Mouse (Mus musculus) embryonic facial prominence, embryonic 10.5 days (tissue): ENCODE measurements around the gene Otub2. TPM values are rescaled to one million over a fixed set of nuclear protein-coding genes. Genes with fewer than 3 reads are reported as not detected.
A peak's percentile ranks its signal among the peaks of the same experiment; 100 is the strongest.

Experiments
- DNase-seq: peaks from one replicate; pipeline ENCODE4 v3.0.0-alpha.2; 2017; ENCODE audit warnings: low spot score
- H3K27ac ChIP-seq: fragments of 300-500 bp; sonication (generic); replicated peaks from 2 replicates; pipeline ENCODE4 v1.5.1; 2016; ENCODE audit warnings: mild to moderate bottlenecking
- H3K27me3 ChIP-seq: fragments of 300-500 bp; sonication (generic); replicated peaks from 2 replicates; pipeline ENCODE4 v1.6.1; 2016; ENCODE audit warnings: low read depth, mild to moderate bottlenecking; ENCODE audit not compliant: poor library complexity, severe bottlenecking
- H3K36me3 ChIP-seq: fragments of 300-500 bp; sonication (generic); replicated peaks from 2 replicates; pipeline ENCODE4 v1.6.1; 2016; ENCODE audit warnings: mild to moderate bottlenecking, moderate library complexity
- H3K4me1 ChIP-seq: fragments of 300-500 bp; sonication (generic); 2 replicates; pipeline ENCODE4 v1.6.1; 2016
- H3K4me3 ChIP-seq: fragments of 300-500 bp; sonication (generic); 2 replicates; pipeline ENCODE4 v1.5.1; 2016; ENCODE audit warnings: mild to moderate bottlenecking, moderate library complexity
- H3K9me3 ChIP-seq: fragments of 300-500 bp; sonication (generic); 2 replicates; pipeline ENCODE4 v1.6.1; 2016; ENCODE audit warnings: mild to moderate bottlenecking
- WGBS: fragments of 180-500 bp; shearing (Covaris S2); methylation state at CpG from one replicate; pipeline ENCODE4 v1.1.7; 2016; 5-methylcytosine and 5-hydroxymethylcytosine counted together
- polyA plus RNA-seq: library from polyadenylated mRNA; unstranded; fragments of >200 nt; fragmentation: Nextera tagmentation; extraction: Ambion mirVana; gene quantifications from 2 replicates; pipeline ENCODE4 v1.2.1, GENCODE M21; 2016

The Otub2 gene
- 8.7 and 12.2 TPM in 2 replicates for polyA plus RNA-seq

GRCm38 (mm10) chr12:103388505-103389347 lies at the start of gene Otub2:
Otub2 (plus strand) TSS chr12:103388682.
- no peaks in the 10 kb centered on the region for H3K9me3 ChIP-seq
- DNase-seq: peak; percentile 96
- H3K27me3 ChIP-seq: no peaks in the 10 kb centered on the region
- H3K4me3 ChIP-seq: peak within 1 kb of the TSS; percentile 82
- under 1% methylated on average over 58 of the region's 58 CpGs for WGBS
- no peaks in the 10 kb centered on the region for H3K36me3 ChIP-seq
- peak within 1 kb of the TSS; percentile 92 for H3K27ac ChIP-seq
- H3K4me1 ChIP-seq: peaks cover 36% of the 10 kb centered on the region

GRCm38 (mm10) chr12:103341212-103341611 lies 47.3 kb upstream of the Otub2 start:
- Histone ChIP-seq H3K27ac (no peak overlapping the region), H3K36me3 (no peaks in the 10 kb centered on the region), H3K9me3 (no peaks in the 10 kb centered on the region), H3K4me1 (peaks cover 12% of the 10 kb centered on the region), H3K4me3 (no peak overlapping the region), H3K27me3 (0 out of 2 replicates have a peak, but pooled peaks cover 4% of the 10 kb centered on the region)
- WGBS: 85% methylated on average over 5 of the region's 5 CpGs
- no peak for DNase-seq

DNA sequence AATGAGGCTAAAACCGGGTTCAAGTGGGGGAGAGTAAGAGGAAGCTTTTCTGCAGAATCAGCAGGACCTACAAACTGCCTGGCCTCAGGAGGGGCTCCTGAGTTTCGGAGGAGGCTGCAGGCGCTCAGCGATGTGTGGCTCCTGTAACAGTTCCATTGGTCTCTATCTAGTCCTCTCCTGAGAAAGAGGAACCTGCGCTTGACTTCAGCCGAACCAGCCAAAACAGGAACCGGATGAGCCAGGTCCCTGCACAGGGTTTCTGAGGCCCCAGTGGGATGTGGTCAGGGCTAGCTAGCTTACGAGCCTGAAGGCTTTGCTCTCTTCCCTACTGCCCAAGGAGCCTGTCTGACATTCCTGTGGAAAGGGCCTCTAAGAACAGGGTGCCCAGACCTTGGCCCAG lies 45.0 kb upstream of the Otub2 start:
- H3K27ac ChIP-seq: no peak overlapping the region
- WGBS: 71% methylated on average over 8 of the region's 8 CpGs
- no peak for DNase-seq
- H3K9me3 ChIP-seq: no peaks in the 10 kb centered on the region
- 0 out of 2 replicates have a peak, but pooled peaks cover 4% of the 10 kb centered on the region for H3K27me3 ChIP-seq
- H3K4me1 ChIP-seq: peaks cover 13% of the 10 kb centered on the region
- no peaks in the 10 kb centered on the region for H3K36me3 ChIP-seq
- H3K4me3 ChIP-seq: no peak overlapping the region

GRCm38 (mm10) chr12:103344934-103345333 lies 43.5 kb upstream of the Otub2 start:
- no peak overlapping the region for H3K27ac ChIP-seq
- peaks cover 11% of the 10 kb centered on the region for H3K4me1 ChIP-seq
- no peak for DNase-seq
- WGBS: 89% methylated on average over 7 of the region's 7 CpGs
- no peaks in the 10 kb centered on the region for H3K9me3 ChIP-seq
- H3K4me3 ChIP-seq: no peak overlapping the region
- no peaks in the 10 kb centered on the region for H3K36me3 ChIP-seq
- H3K27me3 ChIP-seq: 0 out of 2 replicates have a peak, but pooled peaks cover 8% of the 10 kb centered on the region

- no peaks in the 10 kb centered on the region for H3K36me3 ChIP-seq
- no peak overlapping the region for H3K4me3 ChIP-seq
- H3K27me3 ChIP-seq: 0 out of 2 replicates have a peak, but pooled peaks cover 8% of the 10 kb centered on the region
- no peak for DNase-seq
- no peaks in the 10 kb centered on the region for H3K9me3 ChIP-seq
- H3K4me1 ChIP-seq: peaks cover 11% of the 10 kb centered on the region
- no peak overlapping the region for H3K27ac ChIP-seq
- 84% methylated on average over 8 of the region's 8 CpGs for WGBS
Measured at GRCm38 (mm10) chr12:103346945-103347344, 41.5 kb upstream of the Otub2 start.

- H3K4me3 ChIP-seq: no peak overlapping the region
- no peaks in the 10 kb centered on the region for H3K9me3 ChIP-seq
- WGBS: 55% methylated on average over 5 of the region's 5 CpGs
- 0 out of 2 replicates have a peak, but pooled peaks cover 8% of the 10 kb centered on the region for H3K27me3 ChIP-seq
- no peak for DNase-seq
- H3K4me1 ChIP-seq: peaks cover 11% of the 10 kb centered on the region
- no peaks in the 10 kb centered on the region for H3K36me3 ChIP-seq
- no peak overlapping the region for H3K27ac ChIP-seq
Measured at GRCm38 (mm10) chr12:103347406-103347805, 41.1 kb upstream of the Otub2 start.

GRCm38 (mm10) chr12:103348506-103348905 lies 40.0 kb upstream of the Otub2 start:
- Histone ChIP-seq H3K27me3 (0 out of 2 replicates have a peak, but pooled peaks cover 4% of the 10 kb centered on the region), H3K9me3 (no peaks in the 10 kb centered on the region), H3K4me1 (peaks cover 13% of the 10 kb centered on the region), H3K36me3 (no peaks in the 10 kb centered on the region), H3K27ac (no peak overlapping the region), H3K4me3 (no peak overlapping the region)
- DNase-seq: peak; percentile 82
- 12% methylated on average over 3 of the region's 3 CpGs for WGBS

GRCm38 (mm10) chr12:103352735-103353134 lies 35.7 kb upstream of the Otub2 start:
- H3K9me3 ChIP-seq: no peaks in the 10 kb centered on the region
- peaks cover 8% of the 10 kb centered on the region; the same call in 1 of the 2 replicates for H3K4me1 ChIP-seq
- no peak for DNase-seq
- 92% methylated on average over 6 of the region's 6 CpGs for WGBS
- no peak overlapping the region for H3K4me3 ChIP-seq
- H3K36me3 ChIP-seq: no peaks in the 10 kb centered on the region
- H3K27me3 ChIP-seq: 0 out of 2 replicates have a peak, but pooled peaks cover 4% of the 10 kb centered on the region
- no peak overlapping the region for H3K27ac ChIP-seq

GRCm38 (mm10) chr12:103353538-103353937 lies 34.9 kb upstream of the Otub2 start:
- H3K9me3 ChIP-seq: no peaks in the 10 kb centered on the region
- no peak overlapping the region for H3K4me3 ChIP-seq
- no peaks in the 10 kb centered on the region for H3K36me3 ChIP-seq
- WGBS: 18% methylated on average over 5 of the region's 5 CpGs
- peak; percentile 37 for DNase-seq
- H3K27me3 ChIP-seq: 0 out of 2 replicates have a peak, but pooled peaks cover 4% of the 10 kb centered on the region
- H3K4me1 ChIP-seq: peaks cover 10% of the 10 kb centered on the region; the same call in 1 of the 2 replicates
- no peak overlapping the region; the same call in 1 of the 2 replicates for H3K27ac ChIP-seq

GRCm38 (mm10) chr12:103355746-103356414 lies 32.6 kb upstream of the Otub2 start, which contains the start of gene Asb2:
Asb2 (minus strand) TSS chr12:103356001.
- no peak within 1 kb of the TSS for H3K4me3 ChIP-seq
- 77% methylated on average over 14 of the region's 14 CpGs for WGBS
- DNase-seq: no peak
- no peaks in the 10 kb centered on the region for H3K36me3 ChIP-seq
- H3K27ac ChIP-seq: no peak within 1 kb of the TSS
- no peaks in the 10 kb centered on the region for H3K9me3 ChIP-seq
- no peaks in the 10 kb centered on the region for H3K27me3 ChIP-seq
- H3K4me1 ChIP-seq: peaks cover 21% of the 10 kb centered on the region

- H3K9me3 ChIP-seq: no peaks in the 10 kb centered on the region
- H3K36me3 ChIP-seq: no peaks in the 10 kb centered on the region
- H3K27ac ChIP-seq: no peak overlapping the region
- H3K4me1 ChIP-seq: peaks cover 21% of the 10 kb centered on the region
- no peak overlapping the region for H3K4me3 ChIP-seq
- no peaks in the 10 kb centered on the region for H3K27me3 ChIP-seq
- no peak for DNase-seq
- 87% methylated on average over 4 of the region's 4 CpGs for WGBS
Measured at GRCm38 (mm10) chr12:103356415-103356748, 32.1 kb upstream of the Otub2 start.

- Histone ChIP-seq H3K36me3 (no peaks in the 10 kb centered on the region), H3K9me3 (no peaks in the 10 kb centered on the region), H3K4me3 (no peak overlapping the region), H3K4me1 (peaks cover 21% of the 10 kb centered on the region), H3K27me3 (no peaks in the 10 kb centered on the region), H3K27ac (no peak overlapping the region; the same call in 1 of the 2 replicates)
- DNase-seq: no peak
- 81% methylated on average over 8 of the region's 8 CpGs for WGBS
Measured at GRCm38 (mm10) chr12:103358216-103358615, 30.3 kb upstream of the Otub2 start.
